Mouse (Mus musculus) thymus, postnatal 4 days (tissue): ENCODE measurements at regions not wholly inside any gene's neighbourhood (a gene's known extent, or its start where the extent isn't known, plus 50 kb on each side); places are given as distances from the start of the nearest gene placed in this dataset.

ENCODE experiments used
- DNase-seq: peaks from one replicate; pipeline ENCODE4 v3.0.0; 2021

DNA sequence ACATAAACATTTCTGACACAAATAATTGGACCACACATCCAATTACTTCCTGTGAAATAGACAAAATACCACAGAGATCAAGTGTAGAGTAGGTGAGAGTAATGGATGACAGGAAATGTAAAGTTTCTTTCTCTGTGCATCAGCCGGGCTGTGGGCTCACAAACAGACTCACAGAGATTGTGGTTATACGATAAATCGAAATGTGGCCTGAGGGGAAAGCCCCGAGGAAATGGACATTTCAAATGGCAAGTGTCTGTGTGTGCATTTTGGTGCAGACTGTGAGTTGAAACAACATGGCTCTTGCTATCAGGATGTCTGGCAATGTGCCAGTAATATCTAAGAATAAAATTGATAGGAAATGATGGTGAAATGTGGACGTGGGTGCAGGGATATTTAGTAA lies 234.8 kb upstream of the Meis1 start:
- no peak for DNase-seq

DNA sequence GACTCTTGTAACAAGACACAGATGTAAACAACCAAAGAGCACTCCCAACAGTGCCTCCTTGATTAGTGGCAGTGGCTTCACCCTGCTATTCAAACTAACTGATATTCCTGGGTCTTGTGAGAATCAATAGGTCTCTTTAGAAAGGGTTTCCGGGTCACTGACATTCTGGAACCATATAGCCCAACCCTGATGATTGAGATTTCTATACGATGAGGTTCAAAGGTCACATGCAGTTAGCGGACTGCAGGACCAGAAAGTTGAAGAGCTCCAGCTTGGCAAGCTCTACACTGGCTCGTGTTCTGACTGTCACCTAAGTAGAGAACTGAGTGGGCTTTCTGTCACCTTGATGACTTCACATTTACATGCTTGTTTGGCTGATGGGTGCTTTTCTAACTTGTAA lies 235.4 kb upstream of the Meis1 start:
- DNase-seq: no peak

- DNase-seq: no peak
Observed at GRCm38 (mm10) chr11:19257549-19257948, 238.8 kb upstream of the Meis1 start.

- DNase-seq: no peak
Observed at GRCm38 (mm10) chr11:19262832-19263231, 244.0 kb upstream of the Meis1 start.

GRCm38 (mm10) chr11:19264798-19265671 lies 246.2 kb upstream of the Meis1 start:
- DNase-seq: no peak

DNA sequence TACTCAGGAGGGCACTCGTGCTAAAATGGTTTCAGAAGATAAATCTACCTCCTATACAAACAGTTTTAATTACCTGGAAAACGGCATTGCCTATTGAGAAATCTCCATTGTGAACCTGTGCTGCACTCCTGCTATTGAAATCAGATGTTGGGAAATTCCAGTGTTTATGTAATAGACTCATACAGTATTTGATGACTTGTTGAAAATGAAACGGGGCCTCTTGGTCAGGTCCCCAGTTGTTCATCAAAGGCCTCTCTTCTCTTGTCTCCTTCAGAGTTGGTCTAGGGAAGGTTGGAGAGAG lies 246.8 kb upstream of the Meis1 start:
- no peak for DNase-seq

DNA sequence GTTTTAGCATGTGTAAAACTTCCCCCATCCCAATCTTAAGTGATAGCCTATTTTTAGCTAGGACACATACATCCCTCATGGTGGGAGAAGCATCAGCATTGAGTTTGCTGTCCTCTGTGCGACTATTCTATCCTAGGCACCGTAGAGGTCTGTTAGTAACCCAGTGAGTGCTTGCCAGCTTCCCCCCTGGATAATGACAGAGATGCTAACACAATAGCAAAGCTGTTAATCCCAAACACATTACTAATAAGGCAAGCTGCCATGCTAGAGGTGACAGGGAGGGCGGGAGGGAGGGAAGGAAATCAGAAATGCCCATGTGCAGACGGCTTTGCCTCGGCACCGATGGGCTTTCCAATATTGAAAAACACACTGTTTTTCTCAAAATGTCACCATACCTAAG lies 272.2 kb upstream of the Meis1 start:
- DNase-seq: no peak

DNA sequence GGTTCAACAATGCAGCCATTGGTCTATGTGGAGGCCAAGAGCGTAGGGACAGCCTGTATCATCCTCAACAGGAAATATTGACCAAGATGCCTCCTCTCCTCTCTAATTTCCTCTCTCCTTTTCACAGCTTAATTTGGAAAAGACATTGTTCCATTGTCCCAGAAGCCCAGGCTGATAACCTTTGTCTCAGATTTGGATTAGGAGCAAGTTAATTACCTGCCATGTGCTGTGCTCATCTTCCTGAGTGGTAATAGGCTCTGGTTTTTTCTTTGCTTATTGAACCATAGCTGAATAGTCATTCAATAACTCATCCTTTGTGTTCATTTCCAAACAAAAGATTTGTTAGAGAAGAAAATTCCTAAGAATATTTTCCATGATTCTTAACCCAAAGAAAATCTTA lies 280.6 kb upstream of the Meis1 start:
- no peak for DNase-seq

GRCm38 (mm10) chr11:19306687-19307086 lies 287.9 kb upstream of the Meis1 start:
- no peak for DNase-seq

DNA sequence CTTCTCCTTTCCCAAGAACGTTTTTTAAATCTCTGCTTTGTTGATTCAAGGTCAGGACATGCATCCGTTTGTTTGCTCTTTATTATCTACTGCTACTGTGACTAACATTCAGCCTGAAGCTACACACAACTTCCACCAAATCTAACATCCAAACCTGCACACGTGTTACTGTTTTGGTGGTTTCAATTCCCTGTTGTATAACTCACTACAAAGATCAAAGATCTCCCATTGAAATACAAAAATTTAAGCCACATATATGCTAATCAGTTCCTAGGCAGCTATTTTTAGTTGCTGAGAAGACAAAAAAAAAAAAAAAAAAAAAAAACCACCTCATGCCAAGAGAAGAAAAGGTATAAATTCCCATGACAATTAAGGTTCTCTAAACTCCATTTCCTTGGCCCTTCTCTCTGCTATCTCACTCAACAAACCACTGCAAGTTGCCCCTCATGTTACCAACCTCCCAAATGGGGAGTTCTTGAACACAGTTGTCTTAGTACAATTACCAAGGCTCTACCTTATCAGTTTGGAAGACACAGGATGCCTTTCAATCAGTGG lies 312.0 kb upstream of the Meis1 start:
- DNase-seq: no peak

GRCm38 (mm10) chr11:19332274-19332673 lies 313.5 kb upstream of the Meis1 start:
- DNase-seq: no peak

GRCm38 (mm10) chr11:19332727-19333126 lies 313.9 kb upstream of the Meis1 start:
- no peak for DNase-seq

DNA sequence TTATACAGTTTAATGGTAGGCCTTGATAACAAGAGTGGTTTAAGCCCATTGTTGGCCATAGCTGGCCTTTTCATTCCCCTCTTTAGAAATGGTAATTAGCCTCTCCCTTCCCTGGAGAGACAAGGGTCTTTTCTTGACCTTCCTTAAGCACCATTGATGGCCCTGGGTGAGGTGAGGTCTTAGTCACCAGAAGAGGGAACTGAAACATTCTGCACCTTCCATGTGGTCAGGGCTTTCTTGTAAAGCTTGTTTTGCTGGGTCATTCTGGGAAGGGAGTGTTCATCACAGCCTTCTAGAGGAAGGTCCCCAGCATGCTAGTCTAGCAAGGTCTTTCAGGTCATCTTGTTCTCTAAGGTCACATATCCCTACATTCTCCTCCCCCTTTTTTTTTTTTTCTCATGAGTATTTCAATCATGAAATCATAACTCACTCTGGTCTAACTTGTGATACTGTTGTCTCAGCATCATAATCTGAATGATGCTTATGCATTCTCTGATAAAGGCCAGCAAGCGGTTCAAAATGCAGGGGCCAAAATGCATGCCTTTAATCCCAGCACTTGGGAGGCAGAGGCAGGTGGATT lies 315.2 kb upstream of the Meis1 start:
- DNase-seq: no peak

DNA sequence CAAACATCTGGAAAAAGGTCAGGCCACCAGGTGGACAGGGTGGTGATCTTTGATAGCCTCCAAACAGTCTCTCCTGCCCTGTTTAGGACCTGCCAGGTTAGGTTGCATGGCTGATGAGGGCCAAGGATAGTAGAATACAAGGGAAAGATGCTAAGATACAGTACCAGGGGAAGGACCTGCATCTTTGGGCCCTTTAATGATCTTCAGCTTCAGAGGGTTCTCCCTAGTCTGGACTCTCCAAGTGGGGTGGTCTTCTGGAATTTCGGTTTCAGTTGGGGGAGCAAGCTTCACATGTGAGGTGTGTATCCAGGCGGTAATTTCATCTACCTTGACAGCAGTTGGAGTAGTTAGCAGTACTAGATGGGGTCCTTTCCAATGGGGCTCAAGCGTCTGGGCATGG lies 316.6 kb upstream of the Meis1 start:
- no peak for DNase-seq

- no peak for DNase-seq
Observed at GRCm38 (mm10) chr11:19339721-19340317, 321.0 kb upstream of the Meis1 start.

- DNase-seq: no peak
Observed at GRCm38 (mm10) chr11:19340889-19341288, 322.1 kb upstream of the Meis1 start.

- DNase-seq: no peak
Observed at GRCm38 (mm10) chr11:19341379-19341778, 322.6 kb upstream of the Meis1 start.

GRCm38 (mm10) chr11:19342803-19343202 lies 324.0 kb upstream of the Meis1 start:
- DNase-seq: no peak

- no peak for DNase-seq
Observed at GRCm38 (mm10) chr11:19346276-19346826, 327.6 kb upstream of the Meis1 start.

- no peak for DNase-seq
Observed at GRCm38 (mm10) chr11:19350331-19351242, 331.8 kb upstream of the Meis1 start.

DNA sequence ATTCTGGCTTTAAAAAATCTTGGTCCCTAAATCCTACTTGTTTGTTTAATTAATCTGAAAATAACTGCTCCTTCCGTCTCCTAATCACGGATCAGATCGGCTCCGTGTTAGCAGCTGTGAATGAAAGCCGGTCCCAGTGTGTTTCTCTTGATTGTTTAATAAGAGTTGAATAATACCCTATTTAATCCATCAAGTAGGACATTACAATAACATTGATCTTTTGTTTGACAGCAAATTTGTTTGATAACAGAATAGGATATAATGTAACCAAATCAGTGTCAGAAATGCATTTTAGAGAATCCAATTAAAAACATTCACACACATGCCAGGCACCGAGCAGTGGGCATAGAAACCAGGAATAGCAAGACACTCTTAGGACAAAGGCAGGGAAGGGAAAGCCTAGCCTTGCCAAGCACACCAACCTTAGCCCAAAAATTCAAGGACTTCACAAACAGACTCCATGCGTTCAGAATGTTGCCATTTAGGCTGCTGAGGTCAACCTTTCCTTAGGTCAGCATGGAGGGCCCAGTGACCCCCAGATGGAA lies 332.5 kb upstream of the Meis1 start:
- DNase-seq: no peak

GRCm38 (mm10) chr11:19353706-19354105 lies 334.9 kb upstream of the Meis1 start:
- DNase-seq: no peak
